Mouse (Mus musculus): ENCODE data around the gene Add3. TPM values are rescaled to one million over a fixed set of nuclear protein-coding genes. Genes with fewer than 3 reads are reported as not detected.

The Add3 gene
- total RNA-seq, 2 experiments from 2014 or later, result 20.0 to 20.7 TPM

DNA sequence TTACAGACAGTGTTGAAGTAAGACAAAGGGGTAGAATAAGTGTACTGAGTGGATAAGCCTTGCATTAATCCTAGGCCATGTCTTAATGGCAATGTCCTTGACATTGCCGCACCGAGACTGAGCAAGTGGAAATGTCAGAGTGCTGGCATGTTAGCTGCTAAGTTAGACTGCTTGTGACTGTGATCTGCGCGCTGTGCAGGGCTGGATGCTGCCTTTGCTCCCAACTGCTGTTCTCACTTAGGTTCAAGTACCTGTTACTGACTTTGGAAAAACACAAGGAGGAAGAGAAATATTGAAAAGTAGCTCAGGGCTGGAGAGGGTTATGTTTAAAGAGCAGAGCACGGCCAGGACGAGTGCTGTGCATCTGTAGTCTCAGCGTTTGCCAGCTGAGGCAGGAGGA, 24.4 kb downstream of the Add3 start:
- DNase-seq, result no peak
- intact Hi-C loops (cut with DNase I), result no loop called here

DNA sequence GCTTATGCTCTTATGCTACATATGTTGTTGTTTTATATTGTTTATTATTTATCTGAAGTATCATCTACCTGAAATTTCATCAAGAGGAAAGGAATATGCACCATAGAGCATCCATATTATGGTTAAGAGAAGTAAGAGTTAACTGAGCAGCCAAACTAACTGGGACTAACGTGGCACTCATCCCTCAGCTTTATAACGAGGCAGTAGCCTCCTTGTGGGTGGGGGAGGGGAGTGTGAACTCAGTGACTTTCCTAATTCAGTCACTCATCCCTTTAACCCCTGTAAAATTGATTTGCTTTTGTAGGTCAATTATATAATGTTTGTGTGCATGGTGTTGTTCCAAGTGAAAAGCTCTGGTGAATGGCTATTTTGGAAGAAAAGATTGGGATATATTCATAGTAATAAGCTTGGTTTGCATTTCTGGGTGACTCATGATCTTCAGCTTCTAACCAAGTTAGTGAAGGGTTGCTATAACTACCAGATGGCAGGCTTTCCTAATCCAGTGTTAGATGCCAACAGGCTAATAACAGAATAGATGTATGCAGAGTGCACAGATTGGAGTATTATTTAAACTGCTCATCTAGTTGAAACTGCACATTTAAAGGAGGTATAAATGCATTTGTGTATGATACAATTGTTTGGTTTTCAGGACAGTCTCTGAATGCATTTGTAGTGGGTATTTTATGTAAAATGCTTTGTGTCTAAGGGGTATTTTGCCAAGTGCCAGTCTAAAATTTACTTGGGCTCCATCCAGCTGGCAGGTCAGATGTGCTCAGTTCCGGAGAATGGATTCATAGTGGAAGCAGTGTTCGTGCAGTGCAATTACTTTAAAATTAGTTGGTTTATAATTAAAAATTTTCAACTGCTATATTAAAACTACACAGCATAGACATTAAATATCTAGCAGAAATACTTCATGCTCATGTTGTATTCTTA, 25.3 kb downstream of the Add3 start:
- intact Hi-C loops (cut with DNase I), result no loop called here
- DNase-seq, result no peak

DNA sequence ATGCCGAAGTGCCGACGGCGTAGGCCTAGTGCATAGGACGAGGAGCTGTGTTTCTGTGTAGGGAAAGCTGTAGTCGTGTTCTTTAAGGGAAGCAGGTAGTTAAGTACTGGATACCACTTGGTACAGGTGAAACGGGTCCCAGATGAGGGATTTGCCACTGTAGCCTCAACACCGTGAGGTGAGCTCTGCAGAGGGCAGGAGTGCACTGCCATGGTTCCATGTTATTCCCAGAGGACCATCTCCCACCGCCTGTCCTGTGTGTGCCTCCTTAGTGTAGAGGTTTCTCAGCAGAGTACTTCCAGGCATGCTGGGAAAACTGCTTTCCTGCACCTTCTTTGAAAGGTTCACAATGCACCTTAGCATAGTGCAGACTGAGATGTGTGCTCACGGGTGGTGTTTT, 26.1 kb downstream of the Add3 start:
- intact Hi-C loops (cut with DNase I), result no loop called here
- DNase-seq, result no peak

DNA sequence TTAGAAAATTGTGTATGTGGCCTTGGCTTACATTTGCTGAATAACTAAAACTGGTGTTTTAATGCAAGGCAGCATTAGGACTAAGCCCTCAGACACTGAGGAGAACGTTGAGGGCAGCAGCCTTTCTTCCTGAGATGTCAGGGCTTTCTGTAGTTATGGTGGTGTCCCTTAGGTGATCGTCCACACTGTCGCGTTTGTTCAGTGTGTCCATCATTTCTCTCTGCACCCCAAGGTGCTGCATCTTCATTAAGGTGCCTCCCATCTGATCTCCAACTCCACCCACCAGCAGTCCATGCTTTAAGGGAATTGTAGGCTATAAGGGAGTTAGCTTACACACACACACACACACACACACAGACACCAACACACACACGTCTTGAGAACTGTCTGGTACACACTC, 28.3 kb downstream of the Add3 start:
- intact Hi-C loops (cut with DNase I), result no loop called here
- DNase-seq, result no peak

DNA sequence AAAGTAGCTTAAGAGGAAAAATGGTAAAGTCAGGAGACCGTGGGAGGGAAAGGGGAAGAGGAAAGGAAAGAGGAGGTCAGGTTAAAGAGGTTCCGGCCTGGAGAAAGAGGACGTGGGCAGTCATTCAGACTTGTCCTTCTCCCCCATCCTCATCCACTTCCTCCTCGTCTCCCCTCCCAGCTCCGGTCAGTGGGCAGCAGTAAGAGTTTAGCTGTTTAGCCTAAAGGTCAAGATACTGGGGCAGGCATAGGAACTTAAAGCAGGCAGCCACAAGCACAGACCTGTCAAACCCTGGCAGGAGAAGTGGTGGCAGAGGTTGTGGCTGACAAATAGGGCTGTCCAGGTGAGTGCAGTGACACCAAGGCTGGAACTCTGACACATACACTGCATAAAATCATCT, 30.4 kb downstream of the Add3 start:
- DNase-seq, result no peak
- intact Hi-C loops (cut with DNase I), result no loop called here

DNA sequence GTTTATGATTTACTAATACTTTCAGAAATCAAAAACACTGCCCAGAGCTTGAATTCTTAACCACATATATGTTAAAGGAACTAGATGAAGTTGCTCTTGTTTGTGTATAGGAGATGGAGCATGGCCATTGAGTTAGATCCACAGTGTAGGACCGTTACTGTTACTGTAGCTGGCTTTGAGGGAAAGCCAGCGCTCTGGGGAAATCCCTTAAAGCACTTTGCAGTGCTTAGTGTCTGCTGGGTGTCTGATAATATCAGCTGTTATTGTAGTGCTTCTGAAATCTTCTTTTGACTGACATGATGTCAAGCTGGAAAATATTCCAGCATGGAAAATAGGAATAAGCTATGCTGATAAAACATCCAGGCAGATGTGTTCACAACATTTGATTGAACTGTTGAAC, 33.8 kb downstream of the Add3 start:
- intact Hi-C loops (cut with DNase I), result no loop called here
- DNase-seq, result no peak

DNA sequence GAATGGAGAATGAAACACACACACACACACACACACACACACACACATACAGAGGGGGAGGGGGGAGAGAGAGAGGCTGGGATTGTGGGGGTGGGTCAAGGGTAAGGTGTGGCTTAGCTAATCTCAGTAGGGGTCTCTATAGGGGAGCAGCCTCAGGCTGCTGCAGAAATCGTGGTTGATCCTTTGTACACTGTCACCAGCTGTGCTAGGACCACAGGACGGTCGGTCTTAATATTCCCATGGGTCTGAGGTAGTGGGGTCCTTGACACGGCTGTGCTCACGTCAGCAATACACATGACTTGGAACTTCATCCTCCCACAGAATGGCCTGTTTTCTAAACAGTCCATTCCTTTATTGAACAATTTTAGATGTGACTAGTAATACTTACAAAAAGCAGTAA, 35.3 kb downstream of the Add3 start:
- intact Hi-C loops (cut with DNase I), result no loop called here
- DNase-seq, result no peak

DNA sequence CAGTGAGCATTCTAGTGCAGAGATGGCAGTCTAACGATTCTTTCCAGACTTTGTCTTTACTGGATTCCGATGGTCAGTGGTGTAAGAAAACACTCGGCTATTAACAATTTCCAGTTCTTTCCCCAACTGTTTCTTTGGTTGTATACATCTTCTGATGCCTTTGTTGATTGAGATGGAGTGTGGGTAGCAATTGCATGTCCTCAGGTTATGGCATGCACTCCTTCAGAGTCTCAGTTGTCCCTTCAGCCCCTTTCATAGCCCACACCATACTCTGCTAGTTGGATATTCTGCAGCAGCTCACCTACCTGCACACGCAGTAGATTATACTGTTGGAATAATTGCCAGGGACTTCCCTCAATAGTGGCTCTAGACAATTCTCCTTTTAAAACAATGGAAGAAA, 36.3 kb downstream of the Add3 start:
- intact Hi-C loops (cut with DNase I), result no loop called here
- no peak for DNase-seq

DNA sequence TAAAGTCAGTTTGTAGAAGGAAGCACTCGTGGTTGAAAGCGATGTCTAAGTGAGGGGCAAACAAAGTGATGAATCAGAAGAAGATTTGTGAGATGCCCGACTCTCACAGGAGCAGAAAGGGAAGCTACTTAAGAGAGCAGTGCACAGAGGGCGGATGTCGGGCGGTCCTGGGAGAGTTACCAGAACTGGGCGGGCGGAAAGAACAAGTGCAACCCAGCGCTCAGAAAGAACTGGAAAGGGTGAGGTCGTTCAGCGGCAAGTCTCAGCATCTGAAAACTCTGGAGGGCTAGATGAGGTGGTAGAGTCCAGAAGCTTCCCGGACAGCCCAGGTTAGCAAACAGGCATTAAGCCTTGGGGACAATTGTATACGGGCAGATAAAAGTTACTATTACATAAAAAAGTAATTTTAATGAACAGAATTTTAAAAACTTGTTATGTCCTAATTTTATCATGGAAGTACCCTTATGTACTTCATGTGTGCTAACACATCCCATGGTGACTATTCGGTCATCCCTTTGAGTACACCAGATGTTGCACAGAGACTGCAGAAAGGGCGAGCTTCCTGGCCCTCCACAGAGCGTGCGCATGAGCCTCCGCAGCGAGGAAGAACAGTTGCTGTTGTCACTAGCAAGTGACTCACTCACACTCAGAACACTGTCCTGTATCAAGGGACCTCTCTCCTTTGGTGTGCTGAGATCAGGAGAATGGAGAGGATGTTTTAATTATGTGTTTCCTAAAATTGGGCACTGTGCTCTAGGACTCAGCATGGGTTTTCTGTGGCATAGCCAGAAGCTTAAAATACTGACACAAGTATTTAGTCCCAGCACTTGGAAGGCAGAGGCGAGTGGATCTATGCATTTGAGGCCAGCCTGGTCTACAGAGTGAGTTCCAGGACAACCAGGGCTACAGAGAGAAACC, 38.6 kb downstream of the Add3 start:
- intact Hi-C loops (cut with DNase I), result no loop called here

DNA sequence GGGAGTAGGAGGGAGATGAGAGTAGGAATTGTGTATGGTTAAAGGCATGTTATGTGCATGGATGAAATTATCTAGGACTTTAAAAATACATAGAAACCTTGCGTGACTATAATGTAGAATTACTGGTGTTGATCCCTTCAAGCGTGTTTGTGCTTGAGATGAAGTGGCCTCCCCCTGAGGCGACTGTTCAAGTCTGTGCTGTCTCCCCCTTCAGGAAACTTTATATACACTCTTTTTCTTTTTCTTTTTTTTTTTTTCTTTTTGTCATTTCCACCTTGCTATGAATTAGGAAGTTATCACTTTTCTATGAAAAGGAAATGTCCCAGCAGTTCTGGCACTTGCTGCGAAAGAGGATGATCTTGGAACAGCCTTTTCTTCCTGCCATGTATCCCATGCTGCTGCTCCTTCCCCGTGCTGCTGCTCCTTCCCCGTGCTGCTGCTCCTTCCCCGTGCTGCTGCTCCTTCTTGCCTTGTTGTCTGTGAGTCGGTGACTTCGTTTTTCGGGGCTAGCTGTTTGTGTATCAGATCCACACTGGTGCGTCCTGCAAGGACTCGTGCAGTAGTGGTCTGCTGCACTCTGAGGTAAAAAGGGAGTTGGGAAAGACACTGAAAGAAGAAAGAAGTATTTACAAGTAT, 40.0 kb downstream of the Add3 start:
- intact Hi-C loops (cut with DNase I), result loop anchor here (5.0 kb wide), 1 partner anchor 38 kb away; the partner anchor contains the start of gene Add3
- DNase-seq, result no peak

More for the DNA sequence above, 38.6 kb downstream of the Add3 start:
- DNase-seq, result no peak

DNA sequence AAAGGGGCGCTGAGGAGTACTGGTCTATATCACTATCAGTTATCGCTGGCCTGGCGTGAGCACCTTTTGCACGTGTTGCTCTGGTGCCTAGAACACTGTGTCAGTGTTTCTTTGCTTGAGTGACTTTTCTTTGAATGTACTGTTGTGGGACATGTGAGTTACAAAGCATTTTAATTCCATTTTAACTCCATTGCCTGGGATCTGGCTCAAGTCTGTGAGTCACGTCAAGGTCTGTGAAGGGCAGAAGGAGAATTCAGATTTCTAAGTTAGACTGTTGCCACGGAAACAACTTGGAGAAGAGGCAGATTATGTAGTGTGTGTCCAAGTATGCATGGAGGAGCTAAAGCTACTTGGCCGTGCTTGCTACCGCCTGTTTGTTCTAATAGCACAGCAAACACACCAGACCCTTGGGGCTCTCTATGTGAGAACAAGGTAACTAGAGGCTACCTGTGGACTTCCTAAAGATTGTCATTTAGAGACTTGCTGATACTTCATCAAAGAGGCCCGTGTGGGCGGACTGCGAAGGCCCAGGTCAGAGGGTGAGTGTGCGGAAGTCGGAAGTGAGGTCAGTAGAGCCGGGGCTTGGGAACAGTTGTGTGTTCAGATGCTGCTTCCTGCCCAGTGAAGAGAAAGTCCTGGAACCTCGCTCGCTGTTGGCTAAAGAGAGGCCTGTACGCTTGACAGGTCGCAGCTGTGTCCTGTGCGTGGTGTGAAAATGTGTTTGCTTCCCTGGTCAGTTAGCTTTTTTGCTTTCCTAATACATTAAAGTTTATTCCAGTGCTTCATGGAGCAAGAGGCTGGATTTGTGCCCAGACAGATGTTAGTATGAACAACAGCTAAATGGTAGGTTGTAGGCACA, 41.0 kb downstream of the Add3 start:
- peak in 1 of 2 experiments; percentile 34 for DNase-seq
- intact Hi-C loops (cut with DNase I), result loop anchor here (5.0 kb wide), 1 partner anchor 39 kb away; the partner anchor contains the start of gene Add3

DNA sequence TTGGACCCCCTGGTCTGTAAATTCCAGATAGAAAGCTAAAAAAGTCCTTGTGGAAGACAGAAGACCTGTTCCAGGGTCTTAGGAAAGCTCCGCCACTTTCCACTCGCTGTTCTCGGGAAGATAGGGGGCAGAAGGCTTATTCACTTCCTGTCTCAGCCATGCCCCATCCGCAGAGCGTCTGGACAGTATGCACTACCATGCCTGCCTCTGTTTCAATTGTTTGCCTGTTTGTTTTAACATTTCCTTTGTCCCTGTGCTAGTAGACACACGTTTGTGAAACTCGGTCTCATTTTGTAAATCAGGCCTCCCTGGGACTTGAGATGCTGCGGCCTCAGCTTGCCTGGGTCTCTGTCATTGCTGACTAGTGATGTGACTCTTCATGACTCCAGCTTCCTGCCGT, 43.4 kb downstream of the Add3 start:
- no peak for DNase-seq
- intact Hi-C loops (cut with DNase I), result loop anchor here (5.0 kb wide), 1 partner anchor 41 kb away; the partner anchor contains the start of gene Add3

DNA sequence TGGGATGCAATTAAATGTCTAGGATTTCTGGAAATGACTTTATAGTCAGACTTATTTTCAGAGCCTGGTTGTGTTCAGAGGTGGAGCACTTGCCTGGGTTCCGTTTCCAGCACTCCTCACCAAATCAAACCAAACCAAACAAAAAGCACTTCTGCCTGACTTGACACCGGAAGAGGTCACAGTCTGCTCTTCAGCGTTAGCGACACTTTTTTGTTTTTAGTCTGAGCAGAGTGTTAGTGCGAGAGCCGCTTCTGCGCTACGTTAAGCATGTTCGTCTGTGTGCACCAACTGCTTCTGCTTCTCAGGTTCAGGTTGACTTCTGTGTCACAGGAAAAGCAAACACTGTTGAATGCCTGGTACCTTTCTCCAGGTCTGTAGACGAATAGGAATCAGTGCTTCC, 44.0 kb downstream of the Add3 start:
- intact Hi-C loops (cut with DNase I), result loop anchor here (5.0 kb wide), 1 partner anchor 42 kb away; the partner anchor contains the start of gene Add3
- no peak for DNase-seq

DNA sequence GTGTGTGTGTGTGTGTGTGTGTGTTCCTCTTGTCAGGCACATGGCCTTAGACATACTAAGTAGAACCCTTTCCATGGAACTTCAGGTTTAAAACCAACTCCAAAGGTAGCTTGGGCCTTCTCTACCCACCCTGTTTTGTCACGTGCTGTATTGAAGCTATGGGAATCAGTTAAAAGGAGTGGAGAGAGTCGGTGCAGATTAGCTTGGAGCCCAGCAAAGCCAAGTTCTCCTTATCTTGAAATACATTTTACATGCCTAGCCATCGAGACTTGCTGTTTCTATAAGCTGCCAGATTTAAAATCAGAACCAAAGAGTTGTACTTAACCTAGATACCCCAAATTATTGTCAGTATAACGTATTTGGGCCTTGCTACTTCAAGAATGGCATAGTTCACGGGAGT, 44.7 kb downstream of the Add3 start:
- DNase-seq, result no peak
- intact Hi-C loops (cut with DNase I), result loop anchor here (5.0 kb wide), 1 partner anchor 43 kb away; the partner anchor contains the start of gene Add3

DNA sequence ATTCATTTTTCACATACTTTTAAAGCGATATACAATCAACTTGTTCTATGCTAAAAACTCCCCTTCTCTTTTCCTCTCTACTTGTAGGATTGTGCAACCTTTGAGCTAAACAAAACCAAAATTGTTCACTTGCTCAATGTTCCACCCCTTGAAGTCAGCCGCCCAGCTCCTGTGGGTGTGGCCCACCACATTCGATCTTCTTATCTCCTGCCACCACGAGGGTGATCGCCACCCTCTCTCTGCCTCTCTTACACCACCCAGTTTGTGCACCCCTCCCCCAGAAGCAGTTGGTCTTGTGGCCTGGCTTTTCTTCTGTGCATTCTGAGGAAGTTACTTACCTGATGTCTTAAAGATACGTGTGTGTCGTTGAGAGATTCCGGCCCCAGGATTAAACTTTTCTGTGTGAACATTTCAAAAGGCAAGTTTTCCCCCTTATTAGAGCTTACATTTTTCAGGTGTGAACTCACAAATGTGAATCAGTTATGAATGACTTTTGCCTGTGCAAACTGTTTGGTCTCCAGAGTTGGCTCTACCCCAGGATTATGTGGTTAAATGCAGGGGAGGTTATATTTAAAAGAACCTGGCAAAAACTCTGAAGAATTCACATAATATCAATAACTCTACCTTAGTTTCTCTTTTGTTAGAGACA, 45.4 kb downstream of the Add3 start:
- intact Hi-C loops (cut with DNase I), result no loop called here
- DNase-seq, result no peak

DNA sequence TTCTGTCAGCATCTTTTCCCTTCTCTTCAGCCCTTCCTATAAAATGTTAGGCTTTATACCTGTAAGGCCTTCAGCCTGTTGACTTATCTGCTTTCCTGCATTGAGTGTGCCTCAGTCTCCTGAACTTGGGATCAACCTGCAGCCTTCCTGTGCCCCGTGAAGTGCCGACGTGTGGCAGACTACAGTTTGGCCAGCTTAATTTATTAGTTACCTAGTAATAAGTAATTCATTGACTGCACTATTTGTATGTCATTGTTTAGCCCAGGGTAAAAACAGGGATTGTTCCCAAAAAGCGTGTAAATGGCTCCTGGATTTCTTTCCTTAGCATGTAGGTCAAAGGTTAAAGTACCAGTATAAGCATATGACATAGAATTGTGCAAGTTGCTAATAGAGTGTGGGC, 46.2 kb downstream of the Add3 start:
- intact Hi-C loops (cut with DNase I), result no loop called here
- no peak for DNase-seq

DNA sequence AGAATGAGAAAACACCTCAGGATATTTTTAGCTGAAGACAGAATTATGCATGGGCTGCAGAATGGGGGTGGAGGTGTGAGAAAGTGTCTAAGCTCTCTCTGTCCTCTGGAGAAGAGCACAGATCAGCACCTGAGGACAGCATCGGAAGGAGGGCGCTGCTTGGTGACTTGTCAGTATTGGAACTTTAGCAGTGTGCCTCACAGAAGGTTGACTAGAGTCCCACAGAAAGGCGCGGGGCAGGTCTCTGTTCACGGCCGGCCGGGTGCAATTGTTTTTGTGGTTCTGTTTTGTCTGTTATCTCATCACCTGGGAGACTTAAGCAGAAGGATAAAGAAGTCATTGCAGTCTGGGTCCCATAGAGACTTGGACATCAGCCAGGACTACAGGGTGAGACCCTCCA, 47.3 kb downstream of the Add3 start:
- intact Hi-C loops (cut with DNase I), result no loop called here
- DNase-seq, result no peak

DNA sequence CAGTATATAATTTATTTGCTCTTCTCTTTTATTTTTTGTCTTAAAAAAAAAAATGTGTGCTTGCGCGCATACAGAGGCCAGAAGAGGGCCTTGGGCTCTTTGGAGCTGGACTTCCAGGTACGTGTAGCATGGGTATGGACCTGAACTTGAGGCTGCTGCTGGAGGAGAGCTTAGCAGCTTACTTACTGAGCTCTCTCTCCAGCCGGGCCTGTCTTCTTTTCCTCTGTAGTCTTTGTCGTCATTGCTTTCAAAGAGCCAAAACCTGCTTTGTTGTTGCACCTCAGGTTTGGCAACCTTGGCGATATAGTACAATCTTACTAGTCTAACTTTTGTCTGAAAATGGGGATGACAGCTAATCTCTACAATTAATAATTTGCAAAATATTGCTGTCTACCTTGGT, 47.9 kb downstream of the Add3 start:
- DNase-seq, result no peak
- intact Hi-C loops (cut with DNase I), result no loop called here

DNA sequence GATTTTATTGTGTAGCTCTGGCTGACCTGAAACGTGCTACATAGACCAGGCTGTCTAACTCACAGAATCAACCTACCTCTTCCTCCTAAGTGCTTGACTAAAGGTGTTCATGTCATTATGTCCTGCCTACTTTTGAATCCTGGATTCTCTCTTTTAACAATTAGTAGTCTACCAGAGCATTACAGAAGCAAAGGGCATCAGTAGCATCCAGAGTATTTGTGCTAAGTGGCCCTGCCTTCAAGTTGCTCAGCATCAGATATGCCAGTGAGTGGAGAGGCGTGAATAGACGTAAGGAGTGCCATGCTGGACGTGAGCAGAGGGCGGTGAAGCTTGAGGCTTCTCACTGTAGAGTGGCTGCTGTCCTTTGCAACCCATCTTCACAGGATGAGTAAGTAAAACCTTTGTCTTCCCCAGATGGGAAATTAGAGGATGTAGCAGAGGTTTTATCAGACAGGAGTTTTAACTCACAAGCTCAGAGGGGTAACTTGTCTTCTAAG, 48.5 kb downstream of the Add3 start:
- intact Hi-C loops (cut with DNase I), result no loop called here

More for the DNA sequence above, 48.5 kb downstream of the Add3 start:
- no peak for DNase-seq
